Mouse (Mus musculus) adipocyte (in vitro differentiated cells): ENCODE measurements around the gene Hist1h2bp.
A peak's percentile ranks its signal among the peaks of the same experiment; 100 is the strongest.
"Not testable (repeated sequence)": the region's sequence is repeated elsewhere in the genome, so short reads cannot be mapped to it uniquely, and the experiment has no call there.

Experiments
- DNase-seq: peaks from one replicate; pipeline ENCODE4 v3.0.0-alpha.2; 2016; ENCODE audit warnings: low spot score

Hist1h2bp gene

GRCm38 (mm10) chr13:21783734-21784161, 3.5 kb upstream of the Hist1h2bp start:
- peak; percentile 54 for DNase-seq

- no peak for DNase-seq
These were observed 3.0 kb upstream of the Hist1h2bp start for GRCm38 (mm10) chr13:21784311-21784710.

- DNase-seq = no peak
These were observed 917 bp upstream of the Hist1h2bp start for GRCm38 (mm10) chr13:21786189-21786898.

DNA sequence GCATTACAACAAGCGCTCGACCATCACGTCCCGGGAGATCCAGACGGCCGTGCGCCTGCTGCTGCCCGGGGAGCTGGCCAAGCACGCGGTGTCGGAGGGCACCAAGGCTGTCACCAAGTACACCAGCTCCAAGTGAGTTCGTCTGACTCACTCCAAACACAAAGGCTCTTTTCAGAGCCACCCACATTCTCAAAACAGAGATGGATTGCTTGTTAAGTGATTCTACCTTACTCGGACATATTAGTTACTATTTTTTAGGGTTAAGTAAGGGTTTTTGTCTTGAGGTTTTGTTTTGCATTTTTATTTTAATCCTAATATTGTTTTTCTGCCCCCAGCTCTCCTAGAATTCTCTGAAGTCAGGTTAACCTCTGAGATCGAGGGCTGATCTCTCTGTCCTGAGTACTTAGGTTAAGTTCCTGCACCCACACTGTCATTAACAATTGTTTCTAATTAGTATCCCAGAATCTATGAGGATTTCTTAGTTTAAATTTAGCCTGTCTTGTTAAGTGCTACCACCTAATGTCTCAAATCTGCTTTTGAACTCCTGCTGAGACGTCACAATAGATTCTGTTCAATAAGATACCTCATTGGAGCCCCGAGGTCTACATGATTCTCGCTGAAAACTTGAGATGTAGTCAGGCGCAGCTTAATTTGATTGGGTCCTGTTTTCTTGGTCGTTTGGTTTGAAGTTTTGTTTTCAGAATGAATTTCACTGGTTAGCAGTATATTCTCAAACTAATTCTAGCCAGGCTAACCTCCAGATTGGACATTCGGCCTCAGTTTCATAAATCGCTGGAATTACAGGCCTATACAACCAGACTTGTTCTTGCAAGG, 716 bp downstream of the Hist1h2bp start:
- no peak for DNase-seq

- no peak for DNase-seq
These were observed 2.7 kb downstream of the Hist1h2bp start for GRCm38 (mm10) chr13:21789925-21790324.

DNA sequence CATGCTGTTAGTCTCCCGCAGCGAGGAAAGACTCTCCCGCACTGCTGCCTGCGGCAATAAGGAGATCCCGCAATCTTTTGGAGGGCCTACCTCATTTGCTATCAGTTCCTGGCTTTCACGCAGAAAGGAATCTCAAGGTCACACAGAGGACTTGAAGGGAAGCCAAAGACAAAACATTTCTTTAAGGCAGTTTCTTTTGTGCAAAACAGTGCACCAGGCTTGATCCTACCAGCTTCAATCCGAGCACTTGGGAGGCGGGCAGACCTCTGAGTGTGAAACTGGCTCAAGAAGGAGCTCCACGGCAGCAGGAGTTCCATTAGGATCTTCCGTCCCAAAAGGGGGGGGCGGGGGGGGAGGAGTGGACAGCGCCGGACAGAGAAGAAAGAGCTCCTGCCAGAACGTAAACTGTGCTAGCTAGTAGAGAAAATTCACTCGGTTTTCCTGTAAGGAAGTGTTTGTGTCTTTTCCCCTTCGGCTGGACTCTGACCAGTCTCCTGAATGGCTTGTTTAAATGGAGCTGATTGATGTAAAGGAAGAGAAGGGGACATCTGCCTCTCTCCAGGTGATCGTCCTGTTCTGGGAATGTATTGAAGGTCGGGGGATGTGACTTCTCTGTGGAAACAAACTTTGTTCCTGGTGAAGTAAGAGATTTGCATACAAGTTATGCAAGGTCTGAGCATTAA, 3.5 kb downstream of the Hist1h2bp start:
- no peak for DNase-seq

DNA sequence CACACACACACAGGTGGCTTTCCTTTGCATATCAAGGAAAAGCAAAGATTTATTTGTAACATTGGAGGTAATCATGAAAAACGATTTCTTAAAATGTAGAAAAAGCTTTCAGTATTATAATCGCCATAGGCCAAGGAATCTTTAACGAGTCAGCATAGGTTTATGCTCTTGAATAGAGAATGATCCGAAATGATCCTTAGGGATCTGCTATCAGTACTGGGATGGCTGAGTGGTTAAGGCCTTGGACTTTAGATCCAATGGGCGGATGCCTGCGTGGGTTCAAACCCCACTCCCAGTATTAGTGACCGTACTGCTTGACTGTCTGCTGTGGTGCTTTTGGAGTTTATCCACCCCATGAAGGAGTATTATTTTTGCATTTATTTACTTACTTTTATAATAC, 8.3 kb downstream of the Hist1h2bp start:
- no peak for DNase-seq

- not testable (repeated sequence) for DNase-seq
These were observed 9.9 kb downstream of the Hist1h2bp start for GRCm38 (mm10) chr13:21797163-21797562.

DNA sequence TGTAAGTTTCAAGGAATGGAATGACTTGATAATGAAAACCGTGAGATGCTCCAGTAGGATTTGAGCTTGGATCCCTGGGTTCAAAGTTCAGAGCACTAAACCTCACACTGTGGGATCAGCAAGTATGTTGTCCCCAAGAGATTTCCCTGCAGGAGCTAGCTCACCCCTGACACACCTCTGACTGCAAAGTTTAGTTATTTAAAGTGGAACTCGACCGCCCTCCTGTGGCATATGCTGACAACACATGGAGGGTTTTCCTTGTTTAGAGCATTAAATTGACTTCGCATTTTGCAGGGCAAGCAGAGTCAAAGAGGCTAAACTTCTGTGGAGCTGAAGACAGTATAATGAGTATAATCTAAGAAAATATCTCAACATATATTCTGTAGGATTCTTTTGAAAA, 15.8 kb downstream of the Hist1h2bp start:
- not testable (repeated sequence) for DNase-seq

DNA sequence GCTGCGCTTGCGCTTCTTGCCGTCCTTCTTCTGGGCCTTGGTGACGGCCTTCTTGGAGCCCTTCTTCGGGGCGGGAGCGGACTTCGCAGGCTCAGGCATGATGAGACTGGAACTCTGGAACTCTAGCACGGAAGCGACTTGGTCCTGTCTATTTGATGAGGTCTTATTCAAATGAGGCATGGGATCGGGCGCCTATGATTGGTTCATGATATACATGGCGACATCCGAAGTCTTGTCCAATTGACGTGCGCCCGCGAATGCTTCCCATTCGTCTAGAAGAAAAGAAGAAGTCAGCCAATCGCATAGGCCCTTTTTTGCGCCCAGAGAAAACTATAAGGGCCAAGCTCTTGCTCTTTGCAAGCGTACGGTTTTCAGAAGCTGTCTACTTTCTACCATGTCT, 22.8 kb downstream of the Hist1h2bp start, which contains the start of the genes Hist1h2bq and Hist1h2ao:
Gene Hist1h2bq (minus strand): TSS at position 125 of the 400 bp plus-strand sequence.
Gene Hist1h2ao (plus strand): TSS at position 393 of the 400 bp plus-strand sequence.
- not testable (repeated sequence) for DNase-seq

GRCm38 (mm10) chr13:21811074-21811473, 23.8 kb downstream of the Hist1h2bp start:
- not testable (repeated sequence) for DNase-seq

DNA sequence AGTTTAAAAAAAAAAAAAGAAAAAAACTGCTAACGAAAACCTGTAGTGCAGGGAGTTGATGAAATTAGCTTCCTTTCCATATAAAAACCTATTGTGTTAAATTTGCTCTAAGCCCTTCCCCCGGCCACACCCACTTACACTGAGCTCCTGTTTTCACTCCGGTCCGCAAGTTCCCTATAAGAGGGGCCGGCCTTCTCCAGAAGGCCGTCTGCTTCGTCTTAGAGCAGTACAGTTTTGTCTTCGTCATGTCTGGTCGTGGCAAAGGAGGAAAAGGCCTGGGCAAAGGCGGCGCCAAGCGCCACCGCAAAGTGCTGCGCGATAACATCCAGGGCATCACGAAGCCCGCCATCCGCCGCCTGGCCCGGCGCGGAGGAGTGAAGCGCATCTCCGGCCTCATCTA, 24.3 kb downstream of the Hist1h2bp start, which contains the start of gene Hist1h4m:
Gene Hist1h4m (plus strand): TSS at position 208 of the 400 bp plus-strand sequence.
- DNase-seq = not testable (repeated sequence)

- DNase-seq = not testable (repeated sequence)
These were observed 24.8 kb downstream of the Hist1h2bp start for GRCm38 (mm10) chr13:21812092-21812491.

GRCm38 (mm10) chr13:21820082-21820890, 33.0 kb downstream of the Hist1h2bp start:
- DNase-seq = not testable (repeated sequence)

GRCm38 (mm10) chr13:21828511-21828910, 41.2 kb downstream of the Hist1h2bp start:
- no peak for DNase-seq

DNA sequence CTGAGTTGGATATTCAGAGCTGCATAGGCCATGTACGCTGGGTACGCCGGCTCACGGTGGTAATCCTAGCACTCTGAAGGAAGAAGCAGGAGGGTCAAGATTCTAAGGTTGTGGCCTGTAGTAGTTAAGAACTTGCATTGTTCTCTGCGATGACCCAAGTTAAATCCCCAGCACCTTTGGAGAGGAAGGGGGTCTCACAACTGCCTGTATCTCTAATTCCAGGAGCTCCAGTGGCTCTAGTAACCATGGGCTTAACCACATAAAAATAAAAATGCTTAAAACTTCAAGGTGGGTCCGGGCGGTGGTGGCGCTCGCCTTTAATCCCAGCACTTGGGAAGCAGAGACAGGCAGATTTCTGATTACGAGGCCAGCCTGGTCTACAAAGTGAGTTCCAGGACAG, 43.1 kb downstream of the Hist1h2bp start:
- DNase-seq = no peak

GRCm38 (mm10) chr13:21831418-21832394, 44.4 kb downstream of the Hist1h2bp start, which contains the start of gene Hist1h4n:
TSS of gene Hist1h4n (minus strand) at chr13:21832196.
- DNase-seq = not testable (repeated sequence)

DNA sequence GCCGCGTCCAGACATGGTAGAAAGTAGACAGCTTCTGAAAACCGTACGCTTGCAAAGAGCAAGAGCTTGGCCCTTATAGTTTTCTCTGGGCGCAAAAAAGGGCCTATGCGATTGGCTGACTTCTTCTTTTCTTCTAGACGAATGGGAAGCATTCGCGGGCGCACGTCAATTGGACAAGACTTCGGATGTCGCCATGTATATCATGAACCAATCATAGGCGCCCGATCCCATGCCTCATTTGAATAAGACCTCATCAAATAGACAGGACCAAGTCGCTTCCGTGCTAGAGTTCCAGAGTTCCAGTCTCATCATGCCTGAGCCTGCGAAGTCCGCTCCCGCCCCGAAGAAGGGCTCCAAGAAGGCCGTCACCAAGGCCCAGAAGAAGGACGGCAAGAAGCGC, 46.2 kb downstream of the Hist1h2bp start, which contains the start of the genes Hist1h2ap and Hist1h2br:
Gene Hist1h2ap (minus strand): TSS at position 47 of the 400 bp plus-strand sequence.
Gene Hist1h2br (plus strand): TSS at position 283 of the 400 bp plus-strand sequence.
- DNase-seq = not testable (repeated sequence)
